ENCODE assay signal across 9 mouse cellular contexts in genomic region chr6:128411115-128411514, GRCm38 (mm10). TPM values are rescaled to one million over a fixed set of nuclear protein-coding genes. Genes with fewer than 3 reads are reported as not detected.
DNase-seq lines count a peak whose midpoint lies in the region; ATAC-seq and TF ChIP-seq lines count a peak whose summit lies in the region.
"Had no signal": no experiment of that assay in that cellular context is flagged by ENCODE, and none has a peak within 500 bp of the region (broad histone marks: within the 10 kb centered on the region; RNA-seq: fewer than 3 reads in every experiment).

No protein-coding gene starts in this region.

- H3K4me2 ChIP-seq in hindbrain, embryonic 11.5 days (replicated peaks; ENCODE audit: low read depth, low read length): no peak overlapping the region
- H3K4me2 ChIP-seq in lung, embryonic 16.5 days (ENCODE audit: low read depth, low read length): no peak overlapping the region

- DNase-seq in ES-E14 (ENCODE audit: low read depth, low spot score): peak; percentile 54
- DNase-seq in brain, embryonic 14.5 days (ENCODE audit: low read depth): peak; percentile 81
- DNase-seq in hindbrain, embryonic 11.5 days (ENCODE audit: low spot score): peak; percentile 87
- DNase-seq in layer of hippocampus, adult 8-10 months (ENCODE audit: low spot score in 2 of 2): peak; percentile 64 to 91
- peak; percentile 69 for DNase-seq in ovary, postnatal 36 days (ENCODE audit: low spot score)
- peak; percentile 86 for DNase-seq in thymus, postnatal 4 days

- H3K27me3 ChIP-seq in hindbrain, embryonic 11.5 days (ENCODE audit: control insufficient read depth, insufficient read depth, low read length): no peaks in the 10 kb centered on the region
- no peaks in the 10 kb centered on the region for H3K27me3 ChIP-seq in lung, embryonic 16.5 days (ENCODE audit: control insufficient read depth, insufficient read depth, low read depth, low read length)

- WGBS in hindbrain, embryonic 11.5 days: 14% methylated on average over 3 of the region's 3 CpGs
- 14% methylated on average over 3 of the region's 3 CpGs for WGBS in lung, embryonic 16.5 days

- H3K4me1 ChIP-seq in ES-E14 (ENCODE audit: control insufficient read depth in 2 of 2, insufficient read depth in 2 of 2, low read length in 2 of 2, poor library complexity in 1 of 2): peaks cover 4 to 13% of the 10 kb centered on the region in 2 experiments; a peak in 3 of 4 replicates
- no peaks in the 10 kb centered on the region for H3K4me1 ChIP-seq in hindbrain, embryonic 11.5 days (replicated peaks; ENCODE audit: control insufficient read depth, insufficient read depth, low read length)
- H3K4me1 ChIP-seq in lung, embryonic 16.5 days (replicated peaks; ENCODE audit: control insufficient read depth, insufficient read depth, low read length): no peaks in the 10 kb centered on the region

- peak; percentile 79; the same call in 1 of the 2 replicates for TF ChIP-seq CTCF in brain, embryonic 14.5 days (IDR thresholded peaks at IDR 0.05; ENCODE audit: borderline replicate concordance, extremely low read depth, insufficient read depth, insufficient read length)

- H3K9ac ChIP-seq in ES-E14 (ENCODE audit: insufficient read depth, low read depth, low read length, poor library complexity, severe bottlenecking): no peak overlapping the region
- H3K9ac ChIP-seq in hindbrain, embryonic 11.5 days (ENCODE audit: low read depth, low read length): no peak overlapping the region
- H3K9ac ChIP-seq in lung, embryonic 16.5 days (ENCODE audit: low read length): no peak overlapping the region

- H3K9me3 ChIP-seq in ES-E14 (ENCODE audit: control insufficient read depth, insufficient read depth, low read depth, low read length): no peaks in the 10 kb centered on the region
- no peaks in the 10 kb centered on the region for H3K9me3 ChIP-seq in hindbrain, embryonic 11.5 days (ENCODE audit: control insufficient read depth, low read length)
- H3K9me3 ChIP-seq in lung, embryonic 16.5 days (ENCODE audit: control insufficient read depth, low read length): no peaks in the 10 kb centered on the region

- no peak overlapping the region for H3K27ac ChIP-seq in ES-E14 (ENCODE audit: insufficient read depth, low read depth, low read length, poor library complexity, severe bottlenecking)
- H3K27ac ChIP-seq in hindbrain, embryonic 11.5 days (ENCODE audit: low read depth, low read length): no peak overlapping the region
- H3K27ac ChIP-seq in lung, embryonic 16.5 days (ENCODE audit: low read length): no peak overlapping the region

- peaks cover 42% of the 10 kb centered on the region for H3K36me3 ChIP-seq in ES-E14 (ENCODE audit: control insufficient read depth, insufficient read depth, low read length, poor library complexity, severe bottlenecking)
- H3K36me3 ChIP-seq in hindbrain, embryonic 11.5 days (ENCODE audit: control insufficient read depth, insufficient read depth, low read length): peaks cover 7% of the 10 kb centered on the region; the same call in 1 of the 2 replicates
- peaks cover 37% of the 10 kb centered on the region for H3K36me3 ChIP-seq in lung, embryonic 16.5 days (ENCODE audit: control insufficient read depth, insufficient read depth, low read length)

- in situ Hi-C loops in ES-E14 (cut with MboI; ENCODE audit: low sequenced_read_pairs in 2 of 2, unreplicated experiment in 2 of 2): no loop called here

- no peak overlapping the region for H3K4me3 ChIP-seq in ES-E14 (ENCODE audit: insufficient read depth in 1 of 2, low read depth in 1 of 2, low read length in 2 of 2, poor library complexity in 1 of 2, severe bottlenecking in 1 of 2)
- H3K4me3 ChIP-seq in hindbrain, embryonic 11.5 days (ENCODE audit: low read depth, low read length): no peak overlapping the region
- no peak overlapping the region for H3K4me3 ChIP-seq in lung, embryonic 16.5 days (ENCODE audit: low read length)

- peak; percentile 61; the same call in 1 of the 2 replicates for ATAC-seq in erythroid progenitor cell, adult 5-6 weeks (replicated peaks; ENCODE audit: low FRiP score, poor library complexity, severe bottlenecking)
- peak; percentile 50; the same call in 1 of the 2 replicates for ATAC-seq in hindbrain, embryonic 11.5 days (ENCODE audit: low FRiP score)
- ATAC-seq in lung, embryonic 16.5 days (ENCODE audit: low read depth): peak; percentile 24; the same call in 1 of the 2 replicates

- no peak for TF ChIP-seq POLR2A in brain, embryonic 14.5 days (IDR thresholded peaks at IDR 0.05; ENCODE audit: borderline replicate concordance, extremely low read depth, insufficient read depth, insufficient read length, poor library complexity, severe bottlenecking)

TF ChIP-seq in ES-E14, 5 proteins besides CTCF, POLR2A, EP300 and RAD21:
- TF ChIP-seq ZC3H11A (IDR thresholded peaks at IDR 0.05; ENCODE audit: borderline replicate concordance, low read depth, low read length): 0 out of 2 replicates have a peak, but pooled peaks have one; percentile 4
- TF ChIP-seq MAFK (IDR thresholded peaks at IDR 0.05; ENCODE audit: insufficient read depth, low read depth, low read length): no peak

RNA-seq across cellular contexts. Expression of gene Nrip2, which starts 12.0 kb away (rescaled TPM):
- total RNA-seq in ES-E14 (2012; rRNA removed): 0.27 and 0.42 TPM in 2 replicates
- 5.9 and 6.8 TPM in 2 replicates for polyA plus RNA-seq in brain, embryonic 14.5 days (2012; rRNA removed)
- not detected in 2 replicates for total RNA-seq in erythroid progenitor cell, adult 5-6 weeks (2015; ENCODE audit: low replicate concordance)
- total RNA-seq in erythroid progenitor cell, adult 5-6 weeks (2017; ENCODE audit: low replicate concordance): not detected in 2 replicates
- polyA plus RNA-seq in hindbrain, embryonic 11.5 days (2014; fragmentation: Nextera tagmentation; extraction: Ambion mirVana): 2.4 and 3.1 TPM in 2 replicates
- total RNA-seq in layer of hippocampus, adult 8-10 months (2022): 10 to 100 TPM; 16.0 to 19.6 (median 17.5) TPM
- 3.5 and 3.6 TPM in 2 replicates for polyA plus RNA-seq in lung, embryonic 16.5 days (2015; fragmentation: Nextera tagmentation; extraction: Ambion mirVana)

RNA-seq across cellular contexts. Expression of gene Itfg2, which starts 13.6 kb away (rescaled TPM):
- 33.4 and 38.3 TPM in 2 replicates for total RNA-seq in ES-E14 (2012; rRNA removed)
- polyA plus RNA-seq in brain, embryonic 14.5 days (2012; rRNA removed): 36.1 and 42.2 TPM in 2 replicates
- total RNA-seq in erythroid progenitor cell, adult 5-6 weeks (2015; ENCODE audit: low replicate concordance): 3.6 and 37.3 TPM in 2 replicates
- total RNA-seq in erythroid progenitor cell, adult 5-6 weeks (2017; ENCODE audit: low replicate concordance): 5.9 and 19.5 TPM in 2 replicates
- 28.4 and 32.2 TPM in 2 replicates for polyA plus RNA-seq in hindbrain, embryonic 11.5 days (2014; fragmentation: Nextera tagmentation; extraction: Ambion mirVana)
- total RNA-seq in layer of hippocampus, adult 8-10 months (2022): 10 to 100 TPM; 27.9 to 35.5 (median 29.1) TPM
- polyA plus RNA-seq in lung, embryonic 16.5 days (2015; fragmentation: Nextera tagmentation; extraction: Ambion mirVana): 29.6 and 32.2 TPM in 2 replicates

RNA-seq across cellular contexts. Expression of gene Fkbp4, which starts 27.4 kb away (rescaled TPM):
- 396 and 408 TPM in 2 replicates for total RNA-seq in ES-E14 (2012; rRNA removed)
- polyA plus RNA-seq in brain, embryonic 14.5 days (2012; rRNA removed): 249 and 252 TPM in 2 replicates
- total RNA-seq in erythroid progenitor cell, adult 5-6 weeks (2015; ENCODE audit: low replicate concordance): 18.0 and 23.5 TPM in 2 replicates
- 40.8 and 44.4 TPM in 2 replicates for total RNA-seq in erythroid progenitor cell, adult 5-6 weeks (2017; ENCODE audit: low replicate concordance)
- 434 and 533 TPM in 2 replicates for polyA plus RNA-seq in hindbrain, embryonic 11.5 days (2014; fragmentation: Nextera tagmentation; extraction: Ambion mirVana)
- total RNA-seq in layer of hippocampus, adult 8-10 months (2022): 100 to 1,000 TPM; 101 to 133 (median 115) TPM
- polyA plus RNA-seq in lung, embryonic 16.5 days (2015; fragmentation: Nextera tagmentation; extraction: Ambion mirVana): 400 and 427 TPM in 2 replicates

RNA-seq across cellular contexts. Expression of gene Gm44596, which starts 35.8 kb away (rescaled TPM):
- not detected in 2 replicates for total RNA-seq in ES-E14 (2012; rRNA removed)
- not detected in 2 replicates for polyA plus RNA-seq in brain, embryonic 14.5 days (2012; rRNA removed)
- not detected in 2 replicates for total RNA-seq in erythroid progenitor cell, adult 5-6 weeks (2015; ENCODE audit: low replicate concordance)
- total RNA-seq in erythroid progenitor cell, adult 5-6 weeks (2017; ENCODE audit: low replicate concordance): not detected in 2 replicates
- polyA plus RNA-seq in hindbrain, embryonic 11.5 days (2014; fragmentation: Nextera tagmentation; extraction: Ambion mirVana): not detected in 2 replicates
- not detected for total RNA-seq in layer of hippocampus, adult 8-10 months (2022)
- polyA plus RNA-seq in lung, embryonic 16.5 days (2015; fragmentation: Nextera tagmentation; extraction: Ambion mirVana): not detected in 2 replicates
- polyA plus RNA-seq: heart, embryonic 16.5 days had no signal

RNA-seq across cellular contexts. Expression of gene Tex52, which starts 35.9 kb away (rescaled TPM):
- 0.16 TPM in 1 of 2 replicates, not detected in the other for total RNA-seq in ES-E14 (2012; rRNA removed)
- polyA plus RNA-seq in brain, embryonic 14.5 days (2012; rRNA removed): 1.1 and 1.2 TPM in 2 replicates
- not detected in 2 replicates for total RNA-seq in erythroid progenitor cell, adult 5-6 weeks (2015; ENCODE audit: low replicate concordance)
- 1.9 and 6.4 TPM in 2 replicates for total RNA-seq in erythroid progenitor cell, adult 5-6 weeks (2017; ENCODE audit: low replicate concordance)
- polyA plus RNA-seq in hindbrain, embryonic 11.5 days (2014; fragmentation: Nextera tagmentation; extraction: Ambion mirVana): 0.40 and 0.42 TPM in 2 replicates
- total RNA-seq in layer of hippocampus, adult 8-10 months (2022): 1 to 10 TPM; 1.7 to 3.3 (median 2.5) TPM
- polyA plus RNA-seq in lung, embryonic 16.5 days (2015; fragmentation: Nextera tagmentation; extraction: Ambion mirVana): 0.31 and 0.65 TPM in 2 replicates

Comparison
In these comparisons a context has a peak if more than half of its experiments do, and no peak if none do; other contexts are left out.
1. RNA of gene Nrip2, which starts 12.0 kb away (total RNA-seq): 16.0 to 19.6 TPM in layer of hippocampus, adult 8-10 months; 0.27 to 0.42 TPM in ES-E14 and not detected in erythroid progenitor cell, adult 5-6 weeks; every median in the first group is over 10 times any median in the second.
2. Peak in every context shown above with its lines, with median percentiles within 50 percentile points of each other: DNase-seq and ATAC-seq.